Mouse (Mus musculus): ENCODE data around the gene Bex1.

Gene Bex1

DNA sequence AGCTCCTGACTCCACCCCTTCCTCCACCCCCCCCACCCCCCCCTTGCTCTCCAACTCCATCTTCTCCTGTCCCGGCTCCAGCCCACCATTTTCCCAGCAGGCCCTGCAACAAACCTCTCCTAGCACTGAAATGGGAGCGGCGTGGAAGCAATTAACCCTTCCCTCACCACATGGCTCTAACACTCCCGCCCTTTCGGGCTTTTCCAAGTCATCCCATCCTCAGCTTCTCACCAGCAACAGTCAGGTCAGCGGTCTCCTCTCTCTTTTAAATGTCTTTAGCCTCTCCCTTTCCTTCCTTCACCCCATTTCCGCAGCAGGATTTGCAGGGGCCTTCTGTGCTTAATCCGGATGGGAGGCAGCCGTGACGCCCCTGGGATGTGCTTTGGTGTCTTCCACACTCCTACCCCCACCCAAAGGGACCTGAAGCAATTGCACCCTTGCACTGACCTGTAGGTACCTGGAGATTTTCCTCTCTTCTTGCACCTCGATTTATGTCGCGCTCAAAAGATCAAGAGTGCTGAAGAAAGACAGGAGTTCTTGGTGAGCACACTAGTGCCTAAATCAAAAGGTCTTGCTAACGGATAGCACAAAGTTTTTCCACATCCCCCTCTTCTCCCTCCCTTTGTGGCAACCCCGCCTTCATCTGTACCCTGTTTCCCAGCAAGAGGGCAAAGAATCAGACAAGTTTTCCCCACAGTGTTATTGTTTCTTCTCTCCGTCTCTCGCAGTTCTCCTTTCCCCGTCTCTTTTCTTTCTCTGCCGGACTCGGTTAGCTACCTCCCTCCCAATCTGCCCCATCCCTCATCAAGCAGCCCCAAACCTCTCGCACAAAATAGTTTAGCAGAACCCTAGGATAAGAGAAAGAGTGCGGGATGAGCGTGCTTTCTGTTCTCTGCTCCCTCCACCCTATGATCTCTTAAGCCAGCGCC lies 43.9 kb downstream of the Bex1 start:
- DNase-seq, result peak; percentile 46 to 57

- DNase-seq, result no peak
These were observed 44.7 kb downstream of the Bex1 start for GRCm38 (mm10) chrX:136170625-136171024.

Data from cerebellum, postnatal 36 days (tissue).